Mouse (Mus musculus) megakaryocyte, embryonic 14.5 days (primary cell): ENCODE measurements around the gene Gopc.

Experiments
- FLI1 ChIP-seq: IDR thresholded peaks from 2 replicates; pipeline ENCODE4 v1.6.1; 2012; ENCODE audit warnings: low read length, inconsistent platforms, mixed read lengths
- GATA1 ChIP-seq: IDR thresholded peaks from 3 replicates; pipeline ENCODE4 v1.6.1; 2012; ENCODE audit warnings: mixed read lengths, low read length, inconsistent platforms, borderline replicate concordance

DNA sequence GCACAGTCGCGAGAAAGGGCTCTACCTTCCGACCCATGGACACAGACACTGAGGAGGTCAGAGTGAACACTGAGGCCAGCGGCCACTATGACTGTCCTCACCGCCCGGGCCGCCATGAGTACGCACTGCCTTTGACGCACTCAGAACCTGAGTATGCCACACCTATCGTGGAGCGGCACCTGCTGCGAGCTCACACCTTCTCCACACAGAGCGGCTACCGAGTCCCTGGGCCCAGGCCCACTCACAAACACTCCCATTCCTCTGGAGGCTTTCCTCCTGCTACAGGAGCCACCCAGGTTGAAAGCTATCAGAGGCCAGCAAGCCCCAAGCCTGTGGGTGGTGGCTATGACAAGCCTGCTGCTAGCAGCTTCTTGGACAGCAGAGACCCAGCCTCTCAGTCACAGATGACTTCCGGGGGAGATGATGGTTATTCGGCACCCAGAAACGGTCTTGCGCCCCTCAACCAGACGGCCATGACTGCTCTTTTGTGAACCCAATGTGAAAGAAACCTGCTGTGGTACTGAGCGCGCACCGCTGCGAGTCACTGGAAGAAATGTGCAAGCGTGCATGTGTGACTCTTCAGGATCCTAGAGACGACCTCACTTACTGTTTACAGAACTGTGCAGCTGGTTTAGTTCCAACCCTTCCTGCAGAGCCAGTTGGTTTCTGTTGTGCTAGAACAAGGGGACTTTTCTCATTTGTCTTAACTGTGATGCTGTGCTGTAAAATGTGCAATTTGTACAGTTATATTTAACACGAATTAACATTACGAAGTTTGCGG, 62.2 kb downstream of the Gopc start:
- TF ChIP-seq FLI1 (no peak), GATA1 (no peak)
